Mouse (Mus musculus) liver, postnatal 0 days (tissue): Measurements from ENCODE around the gene Stt3a.

Experiments
- CTCF ChIP-seq: sonication (generic); IDR thresholded peaks from 2 replicates; pipeline ENCODE4 v1.5.1; 2016; ENCODE audit warnings: antibody characterized with exemption, low read depth
- EP300 ChIP-seq: IDR thresholded peaks from 2 replicates; pipeline ENCODE4 v1.6.1; 2016; ENCODE audit warnings: antibody characterized with exemption, low read depth, mild to moderate bottlenecking

DNA sequence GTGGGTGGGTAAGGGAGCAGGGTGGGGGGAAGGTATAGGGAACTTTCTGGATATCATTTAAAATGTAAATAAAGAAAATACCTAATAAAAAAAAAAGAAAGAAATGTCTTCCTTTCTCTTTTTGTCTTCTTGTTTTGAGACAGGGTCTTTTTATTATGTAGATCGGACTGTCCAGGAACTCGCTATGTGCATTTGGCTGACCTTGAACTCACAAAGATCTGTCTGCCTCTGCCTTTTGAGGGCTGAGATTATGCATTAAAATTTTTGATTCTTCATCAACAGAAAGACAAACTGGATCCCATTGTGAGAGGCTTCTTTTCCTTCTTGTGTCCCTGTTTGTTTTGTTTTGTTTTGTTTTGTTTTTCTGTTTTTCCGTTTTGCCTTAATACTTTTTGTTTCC lies 35.5 kb upstream of the Stt3a start:
- no peak for TF ChIP-seq CTCF
- no peak for TF ChIP-seq EP300
